9 mouse cellular contexts compared by ENCODE assay signal in the genomic region with DNA sequence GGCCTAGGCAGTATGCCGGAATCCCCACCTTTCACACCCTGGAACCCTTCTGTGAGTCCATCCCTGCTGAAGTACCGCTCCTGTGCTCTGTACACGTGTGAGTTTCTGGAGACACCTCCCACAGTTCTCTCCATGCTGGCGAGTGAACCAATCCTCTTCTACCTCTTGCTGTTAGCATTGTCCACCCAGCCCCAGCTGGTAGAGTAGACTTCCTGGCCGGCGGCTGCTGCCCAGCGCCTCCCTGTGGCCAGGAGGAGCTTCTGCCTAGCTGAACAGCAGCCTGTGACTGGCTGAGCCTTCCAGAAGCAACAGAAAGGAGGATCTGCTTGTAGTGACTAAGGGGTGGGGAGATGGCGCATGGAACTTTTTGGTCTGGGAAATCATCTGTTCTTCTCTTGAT.
DNase-seq lines count a peak whose midpoint lies in the region; ATAC-seq and TF ChIP-seq lines count a peak whose summit lies in the region.
"Had no signal": no experiment of that assay in that cellular context is flagged by ENCODE, and none has a peak within 500 bp of the region (broad histone marks: within the 10 kb centered on the region; RNA-seq: fewer than 3 reads in every experiment).

No protein-coding gene starts in this region.

- H3K9ac ChIP-seq in intestine, postnatal 0 days (ENCODE audit: low read depth, low read length) = no peak overlapping the region
- H3K9ac ChIP-seq in intestine, embryonic 16.5 days (ENCODE audit: low read depth, low read length) = no peak overlapping the region
- H3K9ac ChIP-seq: lung, embryonic 15.5 days had no signal

- peaks cover 31% of the 10 kb centered on the region for H3K36me3 ChIP-seq in intestine, postnatal 0 days (ENCODE audit: control insufficient read depth, insufficient read depth)
- H3K36me3 ChIP-seq in intestine, embryonic 16.5 days (ENCODE audit: control insufficient read depth, insufficient read depth, low read length) = 0 out of 2 replicates have a peak, but pooled peaks cover 3% of the 10 kb centered on the region
- H3K36me3 ChIP-seq: lung, embryonic 15.5 days had no signal

- TF ChIP-seq CTCF in intestine, postnatal 0 days (IDR thresholded peaks at IDR 0.05; ENCODE audit: low read depth) = peak; percentile 34; the same call in 1 of the 2 replicates

- 94% methylated on average over 8 of the region's 8 CpGs for WGBS in intestine, postnatal 0 days
- 93% methylated on average over 8 of the region's 8 CpGs for WGBS in intestine, embryonic 16.5 days

- H3K4me2 ChIP-seq in intestine, postnatal 0 days (replicated peaks; ENCODE audit: low read depth) = no peak overlapping the region
- H3K4me2 ChIP-seq in intestine, embryonic 16.5 days (ENCODE audit: low read depth, low read length) = no peak overlapping the region
- H3K4me2 ChIP-seq: lung, embryonic 15.5 days had no signal

- DNase-seq in adrenal gland, adult 2 months = peak; percentile 21
- DNase-seq in adrenal gland, postnatal 4 days (ENCODE audit: low spot score in 2 of 2) = no peak
- DNase-seq in right cerebral cortex, postnatal 14 days = peak; percentile 32
- no peak for DNase-seq in right cerebral cortex, adult 18-20 months
- peak; percentile 60 for DNase-seq in testis, postnatal 10 days (ENCODE audit: low spot score)
- no peak for DNase-seq in layer of hippocampus, adult 11-12 months (ENCODE audit: low spot score)

- H3K27me3 ChIP-seq in intestine, postnatal 0 days (replicated peaks; ENCODE audit: control insufficient read depth, insufficient read depth, low read length) = no peaks in the 10 kb centered on the region
- H3K27me3 ChIP-seq in intestine, embryonic 16.5 days (replicated peaks; ENCODE audit: control insufficient read depth, insufficient read depth, low read length) = no peaks in the 10 kb centered on the region
- H3K27me3 ChIP-seq: lung, embryonic 15.5 days had no signal

- no peak overlapping the region for H3K27ac ChIP-seq in intestine, postnatal 0 days (ENCODE audit: low read depth, low read length)
- no peak overlapping the region for H3K27ac ChIP-seq in intestine, embryonic 16.5 days (ENCODE audit: low read length)
- H3K27ac ChIP-seq: lung, embryonic 15.5 days had no signal

- no peaks in the 10 kb centered on the region for H3K9me3 ChIP-seq in intestine, postnatal 0 days (ENCODE audit: control insufficient read depth)
- no peaks in the 10 kb centered on the region for H3K9me3 ChIP-seq in intestine, embryonic 16.5 days (ENCODE audit: control insufficient read depth, low read length)
- H3K9me3 ChIP-seq: lung, embryonic 15.5 days had no signal

- ATAC-seq in intestine, postnatal 0 days = no peak
- no peak for ATAC-seq in intestine, embryonic 16.5 days

- H3K4me3 ChIP-seq in intestine, postnatal 0 days (ENCODE audit: low read depth, low read length) = no peak overlapping the region
- H3K4me3 ChIP-seq in intestine, embryonic 16.5 days (ENCODE audit: low read length) = no peak overlapping the region
- H3K4me3 ChIP-seq: lung, embryonic 15.5 days had no signal

- no peaks in the 10 kb centered on the region for H3K4me1 ChIP-seq in intestine, postnatal 0 days (replicated peaks; ENCODE audit: control insufficient read depth, insufficient read depth, low read length)
- H3K4me1 ChIP-seq in intestine, embryonic 16.5 days (ENCODE audit: control insufficient read depth, insufficient read depth, low read length) = no peaks in the 10 kb centered on the region
- H3K4me1 ChIP-seq: lung, embryonic 15.5 days had no signal

Comparison
In these comparisons a context has a peak if more than half of its experiments do, and no peak if none do; other contexts are left out.
1. DNase-seq: peak in adrenal gland, adult 2 months (single experiment), right cerebral cortex, postnatal 14 days (single experiment) and testis, postnatal 10 days (single experiment); none in adrenal gland, postnatal 4 days (0 of 2), right cerebral cortex, adult 18-20 months (single experiment) and layer of hippocampus, adult 11-12 months (single experiment).